Mouse (Mus musculus) brain, embryonic 14.5 days (tissue): Measurements from ENCODE around the gene Mettl26. TPM values are rescaled to one million over a fixed set of nuclear protein-coding genes. Genes with fewer than 3 reads are reported as not detected.
A peak's percentile ranks its signal among the peaks of the same experiment; 100 is the strongest.

Source experiments
- DNase-seq: peaks from one replicate; pipeline ENCODE4 v3.0.0-alpha.2; 2011; ENCODE audit warnings: low read depth
- CTCF ChIP-seq: fragments of 200-500 bp; IDR thresholded peaks from 2 replicates; pipeline ENCODE4 v1.5.1; 2012; ENCODE audit warnings: inconsistent platforms, mild to moderate bottlenecking, moderate library complexity, borderline replicate concordance; ENCODE audit not compliant: insufficient read depth, insufficient read length; ENCODE audit errors: extremely low read depth
- POLR2A ChIP-seq: fragments of 200-500 bp; IDR thresholded peaks from 2 replicates; pipeline ENCODE4 v1.6.1; 2012; ENCODE audit warnings: mild to moderate bottlenecking, inconsistent platforms, borderline replicate concordance; ENCODE audit not compliant: poor library complexity, insufficient read depth, insufficient read length, severe bottlenecking; ENCODE audit errors: extremely low read depth
- polyA plus RNA-seq: library from polyadenylated mRNA; depleted of rRNA; stranded (reverse); fragments of >200 nt; gene quantifications from 2 replicates; pipeline ENCODE4 v1.2.3, GENCODE M21; 2012

The Mettl26 gene
- polyA plus RNA-seq, 1 experiment = 71.4 TPM

DNA sequence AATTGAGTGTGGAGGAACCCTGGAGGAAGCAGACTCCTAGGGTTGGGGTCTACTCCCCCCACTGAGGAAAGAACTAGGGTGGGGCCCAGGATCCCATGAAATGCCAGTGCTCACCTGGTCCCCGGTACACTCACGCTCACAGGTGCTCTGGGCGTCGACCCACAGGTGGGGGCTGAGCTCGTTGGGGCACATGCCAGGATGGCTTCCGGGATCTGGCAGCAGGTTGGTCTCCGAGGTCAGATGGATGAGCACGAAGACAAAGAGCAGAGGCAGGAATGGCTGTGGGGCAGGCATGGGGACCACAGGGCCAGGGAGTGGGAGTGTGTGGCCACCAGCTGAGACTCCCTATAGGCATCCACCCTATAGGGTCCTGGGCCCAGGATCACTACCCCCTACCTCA lies 4.9 kb downstream of the Mettl26 start:
- TF ChIP-seq POLR2A (no peak), CTCF (no peak)
- no peak for DNase-seq

DNA sequence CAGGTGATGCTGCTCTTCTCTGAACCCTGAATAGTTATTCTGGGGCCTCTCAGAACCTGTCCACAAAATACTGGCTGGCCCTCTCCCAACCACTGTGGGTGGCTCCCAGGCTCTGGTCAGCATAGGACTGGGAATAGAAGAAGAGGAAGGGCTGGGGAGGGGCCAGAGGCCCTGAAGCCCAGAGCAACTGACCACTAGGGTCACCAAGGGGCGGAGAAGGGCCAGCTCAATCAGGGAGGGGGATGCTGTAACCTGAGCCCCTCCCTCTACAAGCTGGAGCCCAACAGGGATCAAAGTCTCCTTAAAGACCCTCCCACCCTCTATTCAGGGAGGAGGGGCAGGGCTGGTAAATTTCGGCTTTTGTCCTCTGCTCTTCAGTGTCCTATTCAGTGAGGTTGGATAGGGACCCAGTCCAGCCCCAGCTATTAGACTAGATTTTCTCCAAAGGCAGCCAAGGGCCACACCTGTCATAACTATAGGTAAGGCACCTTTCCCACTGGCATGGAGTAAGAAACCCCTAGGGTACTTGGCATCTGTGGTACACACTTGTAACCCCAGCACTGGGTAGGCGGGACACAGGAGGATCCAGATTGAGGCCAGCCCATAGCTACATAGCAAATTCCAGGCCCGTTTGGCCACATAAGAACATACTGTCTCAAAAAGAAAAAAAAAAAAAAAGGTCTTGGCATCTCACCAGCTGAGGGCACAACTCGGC lies 5.5 kb downstream of the Mettl26 start, which contains the start of gene Wfikkn1:
Wfikkn1 (minus strand) TSS at position 663 of the 715 bp plus-strand sequence.
- TF ChIP-seq CTCF (no peak), POLR2A (no peak)
- DNase-seq = no peak

DNA sequence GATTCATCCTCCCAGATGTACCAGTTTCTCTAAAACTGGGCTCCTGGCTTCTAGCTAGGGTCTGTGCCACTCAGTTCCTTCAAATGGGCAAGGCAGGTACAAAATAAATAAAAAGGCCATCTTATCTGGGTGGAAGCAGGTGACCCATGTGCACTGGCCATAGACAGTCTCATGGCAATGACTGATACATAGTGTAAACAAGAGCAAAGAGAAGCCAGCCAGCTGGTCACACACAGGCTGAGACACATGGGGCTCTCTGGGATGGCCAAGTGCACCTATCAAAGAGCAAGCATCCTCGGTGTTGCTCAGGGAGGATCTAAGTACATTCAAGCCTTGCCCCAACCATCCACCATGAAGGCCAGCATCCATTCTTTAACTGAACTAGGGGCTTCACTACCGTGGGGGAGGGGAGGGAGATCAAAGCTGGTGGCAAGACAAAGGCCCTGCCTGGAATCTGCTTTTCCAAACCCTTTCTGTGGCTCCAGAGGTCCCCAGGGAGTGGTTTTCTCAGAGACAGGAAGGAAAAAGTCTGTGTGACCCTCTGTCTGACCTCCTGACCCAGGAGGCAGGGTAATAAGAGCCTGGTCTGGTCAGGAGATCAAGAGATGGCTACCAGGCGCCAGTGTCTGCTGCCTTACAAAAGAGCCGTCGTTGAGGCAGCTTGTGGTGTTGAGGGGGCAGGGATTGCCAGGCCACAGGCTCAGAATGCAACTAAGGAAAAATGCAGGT lies 6.2 kb downstream of the Mettl26 start:
- DNase-seq = no peak
- TF ChIP-seq POLR2A = no peak
- no peak for TF ChIP-seq CTCF

DNA sequence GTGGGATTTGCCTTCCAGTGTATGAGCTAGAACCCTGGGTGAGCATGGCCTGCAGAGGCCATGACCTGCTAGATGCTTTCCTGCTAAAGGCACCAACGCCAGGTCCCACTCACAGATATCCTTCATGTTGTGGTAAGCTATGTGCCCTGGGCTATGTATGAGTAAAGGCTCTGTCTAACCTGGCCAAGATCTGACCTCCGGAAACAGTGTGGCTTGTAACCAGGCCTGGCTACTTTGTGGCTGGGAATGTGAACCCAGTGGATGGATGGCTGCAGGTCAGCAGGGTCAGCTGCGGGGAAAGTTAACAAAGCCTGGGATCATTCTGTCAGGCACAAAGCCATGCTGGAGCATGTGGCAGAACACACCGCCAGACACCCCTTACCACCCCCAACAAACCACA lies 6.8 kb downstream of the Mettl26 start:
- no peak for TF ChIP-seq CTCF
- no peak for TF ChIP-seq POLR2A
- DNase-seq = no peak

DNA sequence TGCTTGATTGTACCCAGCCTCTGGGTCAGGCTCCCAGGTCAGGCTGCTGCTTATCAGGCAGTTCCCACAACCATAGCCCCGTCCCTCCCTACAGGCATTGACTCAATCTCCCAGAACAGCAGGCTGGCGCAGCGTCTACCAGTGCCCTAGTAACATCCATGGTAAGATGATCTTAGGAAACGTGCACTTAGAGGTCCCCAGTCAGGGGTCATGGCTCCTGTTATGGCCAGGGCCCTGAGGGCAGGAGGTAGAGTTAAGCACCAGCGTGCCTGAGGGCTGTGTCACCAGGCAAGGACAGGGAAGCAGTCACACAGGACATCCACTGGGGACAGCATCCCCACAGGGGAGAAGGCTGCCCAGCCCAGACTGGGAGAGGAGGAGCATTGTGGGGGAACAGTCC lies 7.4 kb downstream of the Mettl26 start:
- DNase-seq = no peak

DNA sequence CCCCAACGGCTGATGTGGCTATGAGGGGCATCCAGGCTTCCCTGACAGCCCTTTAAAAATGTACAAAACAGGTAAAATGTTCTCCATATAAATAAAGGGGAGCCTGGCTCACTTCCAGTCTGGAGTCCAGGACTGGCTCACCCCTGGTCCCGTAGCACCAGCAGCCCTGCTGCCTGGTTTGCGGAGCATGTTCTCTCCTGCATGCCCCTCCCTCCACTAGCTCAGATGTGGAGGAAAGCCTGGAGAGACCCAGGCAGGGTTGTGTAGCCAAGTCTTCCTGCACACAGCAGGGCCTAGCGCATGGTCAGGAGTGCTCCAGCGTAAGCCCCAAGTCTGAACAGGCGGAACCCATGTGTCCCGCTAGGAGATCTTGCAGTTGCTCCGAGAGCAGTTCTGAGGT lies 8.4 kb downstream of the Mettl26 start:
- TF ChIP-seq CTCF = no peak
- TF ChIP-seq POLR2A = no peak
- no peak for DNase-seq

More for the DNA sequence above, 7.4 kb downstream of the Mettl26 start:
- TF ChIP-seq POLR2A (no peak), CTCF (no peak)

DNA sequence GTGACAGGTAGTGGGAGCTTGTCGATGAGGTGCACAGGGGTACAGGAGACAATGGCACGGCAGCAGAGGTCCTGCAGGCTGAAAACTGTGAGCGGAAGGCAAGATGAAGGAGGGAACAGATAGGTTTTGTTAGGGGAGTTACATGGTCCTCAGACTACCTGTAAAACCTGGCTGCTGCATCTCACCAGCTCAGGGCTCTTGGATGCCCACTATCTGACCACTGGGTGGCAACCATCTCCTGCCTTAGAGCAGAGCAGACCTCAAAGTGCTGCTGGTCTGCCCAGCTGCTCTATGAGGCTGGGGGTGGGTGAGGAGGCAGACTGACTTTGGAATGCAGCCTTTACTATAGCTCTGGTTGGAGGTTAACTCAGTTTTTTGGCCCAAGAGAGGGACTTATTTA lies 8.9 kb downstream of the Mettl26 start:
- no peak for DNase-seq
- TF ChIP-seq POLR2A (no peak), CTCF (no peak)

DNA sequence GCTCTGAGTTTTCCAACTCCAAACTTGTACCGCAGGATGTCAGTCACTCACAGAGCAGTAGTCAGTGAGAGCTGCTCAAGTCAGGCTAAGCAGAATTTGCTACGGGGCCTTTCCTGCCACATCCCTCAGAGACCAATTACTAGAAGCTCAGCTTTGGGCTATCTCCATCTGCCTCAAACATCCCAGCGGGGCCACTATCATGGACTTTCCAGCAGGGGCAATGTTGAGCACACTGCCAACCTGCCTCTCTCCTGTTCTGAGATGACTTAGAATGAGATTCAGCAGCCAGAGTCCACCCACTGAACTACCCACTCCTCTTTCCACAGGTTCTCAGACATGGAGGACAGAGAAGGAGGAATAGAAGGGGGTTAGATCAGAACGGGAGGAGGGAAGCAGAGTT lies 10.8 kb downstream of the Mettl26 start:
- TF ChIP-seq CTCF (peak; percentile 48; the same call in 1 of the 2 replicates), POLR2A (no peak)
- DNase-seq = no peak

DNA sequence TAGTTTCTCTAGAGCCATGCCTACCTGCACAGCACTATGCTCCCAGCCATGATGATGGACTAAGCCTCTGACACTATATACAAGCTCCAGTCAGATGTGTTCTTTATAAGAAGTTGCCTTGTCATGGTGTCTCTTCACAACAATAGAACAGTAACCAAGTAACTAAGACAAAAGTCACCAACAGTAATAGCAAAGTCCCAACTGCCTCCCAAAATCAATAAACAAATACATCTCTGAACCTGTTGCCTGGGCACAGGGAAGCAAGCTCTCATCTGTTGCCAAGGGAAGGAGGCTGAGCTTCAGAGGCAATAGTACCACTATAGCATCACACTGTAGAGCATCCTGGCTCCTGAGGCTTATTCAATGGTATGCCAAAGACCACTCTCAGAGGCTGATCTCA lies 11.9 kb downstream of the Mettl26 start:
- TF ChIP-seq POLR2A = no peak
- no peak for TF ChIP-seq CTCF

DNA sequence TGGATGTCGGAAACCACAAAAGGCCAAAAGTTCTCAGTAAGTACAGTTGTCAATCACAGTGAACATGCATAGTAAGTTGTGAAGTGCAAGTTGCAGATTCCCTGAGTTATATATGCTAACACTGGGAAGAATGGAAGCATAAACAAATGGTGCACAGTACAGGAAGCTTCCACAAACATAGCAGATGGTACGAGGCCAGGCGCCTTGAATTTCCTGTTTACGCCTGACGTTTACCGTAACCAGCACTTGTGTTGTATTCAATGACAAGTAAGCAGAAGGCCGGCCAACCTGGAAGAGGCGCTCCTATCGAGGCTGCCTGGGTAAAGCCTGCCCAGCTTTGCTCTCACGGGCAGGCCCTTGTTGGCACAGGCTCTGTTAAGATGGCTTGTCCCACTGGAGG lies 12.6 kb downstream of the Mettl26 start:
- TF ChIP-seq POLR2A (no peak), CTCF (no peak)

More for the DNA sequence above, 11.9 kb downstream of the Mettl26 start:
- no peak for DNase-seq

DNA sequence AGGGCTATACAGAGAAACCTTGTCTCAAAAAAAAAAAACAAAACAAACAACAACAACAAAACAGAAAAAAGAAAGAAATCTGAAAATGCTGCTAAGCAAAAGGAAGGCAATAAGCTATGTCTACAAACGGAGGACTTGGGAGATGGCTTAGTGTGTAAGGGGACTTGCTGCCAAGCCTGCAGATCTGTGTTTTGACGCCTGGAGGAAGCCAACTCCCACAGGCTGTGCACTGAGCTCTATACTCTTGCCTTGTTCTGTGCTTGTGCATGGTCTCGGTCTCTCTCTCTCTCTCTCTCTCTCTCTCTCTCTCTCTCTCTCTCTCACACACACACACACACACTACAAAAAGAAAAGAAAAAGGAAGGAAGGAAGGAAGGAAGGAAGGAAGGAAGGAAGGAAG lies 14.0 kb downstream of the Mettl26 start:
- TF ChIP-seq CTCF = no peak
- no peak for TF ChIP-seq POLR2A
- DNase-seq = no peak

More for the DNA sequence above, 12.6 kb downstream of the Mettl26 start:
- no peak for DNase-seq
